Comparison of ENCODE assay signal across 24 mouse cellular contexts in genomic region chr7:130751678-130752077, GRCm38 (mm10). TPM values are rescaled to one million over a fixed set of nuclear protein-coding genes. Genes with fewer than 3 reads are reported as not detected.
DNase-seq lines count a peak whose midpoint lies in the region; ATAC-seq lines count a peak whose summit lies in the region.
"Had no signal": no experiment of that assay in that cellular context is flagged by ENCODE, and none has a peak within 500 bp of the region (broad histone marks: within the 10 kb centered on the region; RNA-seq: fewer than 3 reads in every experiment).

No protein-coding gene starts in this region.

- 67% methylated on average over 8 of the region's 9 CpGs for WGBS in forebrain, embryonic 10.5 days
- 67% methylated on average over 9 of the region's 9 CpGs for WGBS in forebrain, embryonic 11.5 days
- WGBS in midbrain, embryonic 12.5 days: 37% methylated on average over 6 of the region's 9 CpGs
- WGBS in midbrain, embryonic 11.5 days: 49% methylated on average over 9 of the region's 9 CpGs
- 75% methylated on average over 9 of the region's 9 CpGs for WGBS in forebrain, embryonic 14.5 days

- no peak overlapping the region for H3K4me2 ChIP-seq in forebrain, embryonic 11.5 days (ENCODE audit: low read depth, low read length, severe bottlenecking)
- H3K4me2 ChIP-seq in midbrain, embryonic 12.5 days (replicated peaks): no peak overlapping the region
- no peak overlapping the region for H3K4me2 ChIP-seq in midbrain, embryonic 11.5 days
- H3K4me2 ChIP-seq in forebrain, embryonic 14.5 days (ENCODE audit: low read length): no peak overlapping the region
- H3K4me2 ChIP-seq: embryonic facial prominence, embryonic 12.5 days; stomach, embryonic 15.5 days had no signal

- no peak overlapping the region for H3K4me3 ChIP-seq in forebrain, embryonic 10.5 days
- no peak overlapping the region for H3K4me3 ChIP-seq in forebrain, embryonic 11.5 days (ENCODE audit: low read depth, low read length)
- no peak overlapping the region for H3K4me3 ChIP-seq in midbrain, embryonic 12.5 days
- no peak overlapping the region for H3K4me3 ChIP-seq in midbrain, embryonic 11.5 days (ENCODE audit: low read depth, low read length)
- H3K4me3 ChIP-seq in forebrain, embryonic 14.5 days (ENCODE audit: low read depth, low read length): no peak overlapping the region
- H3K4me3 ChIP-seq: embryonic facial prominence, embryonic 12.5 days; erythroblast, embryonic 14.5 days; megakaryocyte, embryonic 14.5 days; stomach, embryonic 15.5 days had no signal

- H3K9ac ChIP-seq in forebrain, embryonic 11.5 days (ENCODE audit: low read length): no peak overlapping the region
- no peak overlapping the region for H3K9ac ChIP-seq in midbrain, embryonic 12.5 days (replicated peaks)
- H3K9ac ChIP-seq in midbrain, embryonic 11.5 days (ENCODE audit: low read length): no peak overlapping the region
- no peak overlapping the region for H3K9ac ChIP-seq in forebrain, embryonic 14.5 days (ENCODE audit: low read length)
- H3K9ac ChIP-seq: embryonic facial prominence, embryonic 12.5 days; liver, postnatal 0 days; stomach, embryonic 15.5 days had no signal

- peaks cover 90% of the 10 kb centered on the region for H3K36me3 ChIP-seq in forebrain, embryonic 10.5 days (replicated peaks)
- no peaks in the 10 kb centered on the region for H3K36me3 ChIP-seq in forebrain, embryonic 11.5 days (ENCODE audit: control insufficient read depth, insufficient read depth, low read length)
- H3K36me3 ChIP-seq in midbrain, embryonic 12.5 days: peaks cover 73% of the 10 kb centered on the region
- peaks cover 9% of the 10 kb centered on the region for H3K36me3 ChIP-seq in midbrain, embryonic 11.5 days (ENCODE audit: control insufficient read depth, insufficient read depth, low read length)
- H3K36me3 ChIP-seq in forebrain, embryonic 14.5 days (ENCODE audit: control insufficient read depth, insufficient read depth, low read length): peaks cover 61% of the 10 kb centered on the region

- no peaks in the 10 kb centered on the region for H3K27me3 ChIP-seq in forebrain, embryonic 10.5 days (ENCODE audit: poor library complexity, severe bottlenecking)
- no peaks in the 10 kb centered on the region for H3K27me3 ChIP-seq in forebrain, embryonic 11.5 days (ENCODE audit: control insufficient read depth, insufficient read depth, low read length)
- no peaks in the 10 kb centered on the region for H3K27me3 ChIP-seq in midbrain, embryonic 12.5 days
- no peaks in the 10 kb centered on the region for H3K27me3 ChIP-seq in midbrain, embryonic 11.5 days (ENCODE audit: control insufficient read depth, insufficient read depth, low read length)
- H3K27me3 ChIP-seq in forebrain, embryonic 14.5 days (replicated peaks; ENCODE audit: control insufficient read depth, insufficient read depth, low read length): no peaks in the 10 kb centered on the region
- H3K27me3 ChIP-seq: embryonic facial prominence, embryonic 12.5 days; megakaryocyte, embryonic 14.5 days; stomach, embryonic 15.5 days had no signal

- no peak for ATAC-seq in forebrain, embryonic 11.5 days (replicated peaks; ENCODE audit: low FRiP score)
- no peak for ATAC-seq in midbrain, embryonic 12.5 days (ENCODE audit: low FRiP score, low read depth)
- ATAC-seq in midbrain, embryonic 11.5 days (ENCODE audit: low FRiP score): no peak
- no peak for ATAC-seq in forebrain, embryonic 14.5 days
- ATAC-seq: liver, postnatal 0 days had no signal

- no peaks in the 10 kb centered on the region for H3K9me3 ChIP-seq in forebrain, embryonic 10.5 days
- H3K9me3 ChIP-seq in forebrain, embryonic 11.5 days (ENCODE audit: control insufficient read depth, low read length): no peaks in the 10 kb centered on the region
- H3K9me3 ChIP-seq in midbrain, embryonic 12.5 days: no peaks in the 10 kb centered on the region
- H3K9me3 ChIP-seq in midbrain, embryonic 11.5 days (ENCODE audit: control insufficient read depth, low read length): no peaks in the 10 kb centered on the region
- H3K9me3 ChIP-seq in forebrain, embryonic 14.5 days (replicated peaks; ENCODE audit: control insufficient read depth, low read length): no peaks in the 10 kb centered on the region
- H3K9me3 ChIP-seq: embryonic facial prominence, embryonic 12.5 days; megakaryocyte, embryonic 14.5 days; stomach, embryonic 15.5 days had no signal

- H3K27ac ChIP-seq in forebrain, embryonic 10.5 days: peak overlapping the region; percentile 93
- no peak overlapping the region for H3K27ac ChIP-seq in forebrain, embryonic 11.5 days (ENCODE audit: low read depth, low read length)
- H3K27ac ChIP-seq in midbrain, embryonic 12.5 days (replicated peaks): peak overlapping the region; percentile 76
- no peak overlapping the region; the same call in 1 of the 2 replicates for H3K27ac ChIP-seq in midbrain, embryonic 11.5 days (ENCODE audit: low read depth, low read length)
- H3K27ac ChIP-seq in forebrain, embryonic 14.5 days (ENCODE audit: low read depth, low read length): peak overlapping the region; percentile 85
- H3K27ac ChIP-seq: stomach, embryonic 15.5 days had no signal

- DNase-seq in forebrain, embryonic 10.5 days (ENCODE audit: extremely low spot score, low spot score): no peak
- no peak for DNase-seq in forebrain, embryonic 11.5 days (ENCODE audit: low spot score)
- DNase-seq in midbrain, embryonic 11.5 days (ENCODE audit: low spot score, missing footprints): no peak
- no peak for DNase-seq in forebrain, embryonic 14.5 days (ENCODE audit: low spot score)
- peak; percentile 15 for DNase-seq in mesoderm, embryonic 11.5 days (ENCODE audit: low read depth, low spot score)
- no peak for DNase-seq in Muller cell, postnatal 12 days (ENCODE audit: inconsistent ontology term)
- DNase-seq in urinary bladder, adult 18-20 months (ENCODE audit: low spot score in 2 of 2): no peak
- DNase-seq: adrenal gland, postnatal 25 days; cerebellum, adult 11 months; cerebellum, postnatal 10 days; gastrocnemius, postnatal 10 days; heart, adult 11 months; heart, postnatal 36 days; kidney, adult 8-10 months; kidney, postnatal 25 days; liver, postnatal 0 days; lung, postnatal 14 days; thymus, adult 18-20 months had no signal

- H3K4me1 ChIP-seq in forebrain, embryonic 10.5 days: peaks cover 35% of the 10 kb centered on the region
- H3K4me1 ChIP-seq in forebrain, embryonic 11.5 days (replicated peaks; ENCODE audit: control insufficient read depth, insufficient read depth, low read length): peaks cover 10% of the 10 kb centered on the region; the same call in 1 of the 2 replicates
- H3K4me1 ChIP-seq in midbrain, embryonic 12.5 days: peaks cover 27% of the 10 kb centered on the region
- peaks cover 12% of the 10 kb centered on the region; the same call in 1 of the 2 replicates for H3K4me1 ChIP-seq in midbrain, embryonic 11.5 days (ENCODE audit: control insufficient read depth, insufficient read depth, low read length)
- H3K4me1 ChIP-seq in forebrain, embryonic 14.5 days (ENCODE audit: control insufficient read depth, insufficient read depth, low read length): peaks cover 19% of the 10 kb centered on the region
- H3K4me1 ChIP-seq: embryonic facial prominence, embryonic 12.5 days; stomach, embryonic 15.5 days had no signal

RNA-seq across cellular contexts. Expression of gene Btbd16, which starts 22.2 kb away (rescaled TPM):
- polyA plus RNA-seq in forebrain, embryonic 10.5 days (2016; fragmentation: Nextera tagmentation; extraction: Ambion mirVana): not detected in 2 replicates
- polyA plus RNA-seq in forebrain, embryonic 11.5 days (2014; fragmentation: Nextera tagmentation; extraction: Ambion mirVana): not detected in 2 replicates
- not detected in 2 replicates for polyA plus RNA-seq in midbrain, embryonic 12.5 days (2016; fragmentation: Nextera tagmentation; extraction: Ambion mirVana)
- polyA plus RNA-seq in midbrain, embryonic 11.5 days (2014; fragmentation: Nextera tagmentation; extraction: Ambion mirVana): not detected in 2 replicates
- not detected in 2 replicates for polyA plus RNA-seq in forebrain, embryonic 14.5 days (2014; fragmentation: Nextera tagmentation; extraction: Ambion mirVana)
- polyA plus RNA-seq: erythroblast, embryonic 14.5 days; heart, embryonic 14.5 days had no signal

Comparison
In these comparisons a context has a peak if more than half of its experiments do, and no peak if none do; other contexts are left out.
1. H3K27ac ChIP-seq: peak in forebrain, embryonic 10.5 days (single experiment), midbrain, embryonic 12.5 days (single experiment) and forebrain, embryonic 14.5 days (single experiment); none in forebrain, embryonic 11.5 days (single experiment) and midbrain, embryonic 11.5 days (single experiment).